Mouse (Mus musculus) thymus, adult 2 months (tissue): Measurements from ENCODE around the gene Gm21983.

Source experiments
- CTCF ChIP-seq: fragments of 200-500 bp; IDR thresholded peaks from 2 replicates; pipeline ENCODE4 v1.5.1; 2012; ENCODE audit warnings: mild to moderate bottlenecking, control low read depth, low read length, moderate library complexity, borderline replicate concordance; ENCODE audit not compliant: control insufficient read depth, poor library complexity, insufficient read depth; ENCODE audit errors: extremely low read depth
- POLR2A ChIP-seq: fragments of 200-500 bp; IDR thresholded peaks from 2 replicates; pipeline ENCODE4 v1.6.1; 2012; ENCODE audit warnings: mild to moderate bottlenecking, low read length, control low read depth, moderate library complexity; ENCODE audit not compliant: control insufficient read depth, poor library complexity, insufficient read depth; ENCODE audit errors: extremely low read depth

DNA sequence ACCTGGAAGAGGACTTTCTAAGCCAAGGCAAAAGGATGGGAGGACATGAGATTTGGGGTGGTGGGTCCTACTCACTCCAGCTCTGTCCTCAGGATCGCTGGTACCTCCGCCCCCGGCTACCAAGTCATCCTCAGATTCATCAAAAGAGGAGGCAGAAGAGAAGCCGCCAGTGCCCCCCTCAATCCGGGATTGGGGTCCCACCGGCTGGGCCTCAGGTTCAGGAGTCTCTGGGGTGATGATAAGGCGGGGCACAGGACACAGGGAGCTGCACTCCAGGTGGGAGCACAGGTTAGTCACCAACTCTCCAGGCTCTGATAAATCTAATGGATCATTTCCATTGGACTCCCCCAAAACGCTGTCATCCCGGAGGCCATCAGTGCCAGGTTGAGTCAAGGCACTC is 46.4 kb upstream of the Gm21983 start:
- TF ChIP-seq POLR2A (no peak), CTCF (no peak)
